Mouse (Mus musculus) neural tube, embryonic 14.5 days (tissue): ENCODE measurements around the gene Fermt2. TPM values are rescaled to one million over a fixed set of nuclear protein-coding genes. Genes with fewer than 3 reads are reported as not detected.
"Not testable (repeated sequence)": the region's sequence is repeated elsewhere in the genome, so short reads cannot be mapped to it uniquely, and the experiment has no call there.

Experiments
- ATAC-seq: fragments of 200-750 bp; cut with Nextera tagmentation; 2 replicates; pipeline ENCODE4 v1.8.0; 2017; ENCODE audit warnings: low read depth, mild to moderate bottlenecking, moderate TSS enrichment, moderate library complexity
- H3K27ac ChIP-seq: fragments of 300-500 bp; sonication (generic); 2 replicates; pipeline ENCODE4 v1.5.1; 2014; ENCODE audit warnings: low read depth, mild to moderate bottlenecking, control low read depth, low read length, moderate library complexity, mixed read lengths
- H3K27me3 ChIP-seq: fragments of 300-500 bp; sonication (generic); 2 replicates; pipeline ENCODE4 v1.6.1; 2014; ENCODE audit warnings: low read length; ENCODE audit not compliant: control insufficient read depth, insufficient read depth
- H3K36me3 ChIP-seq: fragments of 300-500 bp; sonication (generic); 2 replicates; pipeline ENCODE4 v1.6.1; 2014; ENCODE audit warnings: low read length, mixed read lengths; ENCODE audit not compliant: control insufficient read depth, insufficient read depth
- H3K4me1 ChIP-seq: fragments of 300-500 bp; sonication (generic); 2 replicates; pipeline ENCODE4 v1.6.1; 2014; ENCODE audit warnings: low read length; ENCODE audit not compliant: control insufficient read depth, insufficient read depth
- H3K4me2 ChIP-seq: fragments of 300-500 bp; sonication (generic); 2 replicates; pipeline ENCODE4 v1.6.1; 2014; ENCODE audit warnings: mild to moderate bottlenecking, low read depth, low read length, control low read depth
- H3K4me3 ChIP-seq: fragments of 300-500 bp; sonication (generic); 2 replicates; pipeline ENCODE4 v1.5.1; 2014; ENCODE audit warnings: low read depth, low read length, control low read depth, mixed read lengths
- H3K9ac ChIP-seq: fragments of 300-500 bp; sonication (generic); replicated peaks from 2 replicates; pipeline ENCODE4 v1.6.1; 2014; ENCODE audit warnings: low read depth, mild to moderate bottlenecking, control low read depth, low read length, mixed read lengths
- H3K9me3 ChIP-seq: fragments of 300-500 bp; sonication (generic); 2 replicates; pipeline ENCODE4 v1.6.1; 2016; ENCODE audit warnings: low read length; ENCODE audit not compliant: control insufficient read depth
- WGBS: fragments of 180-500 bp; shearing (Covaris S2); extraction: QIAGEN DNeasy Blood & Tissue Kit; methylation state at CpG from one replicate; pipeline ENCODE4 v1.1.7; 2014; 5-methylcytosine and 5-hydroxymethylcytosine counted together
- polyA plus RNA-seq: library from polyadenylated mRNA; unstranded; fragments of >200 nt; fragmentation: Nextera tagmentation; extraction: Ambion mirVana; gene quantifications from 2 replicates; pipeline ENCODE4 v1.2.1, GENCODE M21; 2014

The Fermt2 gene
- polyA plus RNA-seq, 1 experiment from 2014 or later = 61.1 TPM

DNA sequence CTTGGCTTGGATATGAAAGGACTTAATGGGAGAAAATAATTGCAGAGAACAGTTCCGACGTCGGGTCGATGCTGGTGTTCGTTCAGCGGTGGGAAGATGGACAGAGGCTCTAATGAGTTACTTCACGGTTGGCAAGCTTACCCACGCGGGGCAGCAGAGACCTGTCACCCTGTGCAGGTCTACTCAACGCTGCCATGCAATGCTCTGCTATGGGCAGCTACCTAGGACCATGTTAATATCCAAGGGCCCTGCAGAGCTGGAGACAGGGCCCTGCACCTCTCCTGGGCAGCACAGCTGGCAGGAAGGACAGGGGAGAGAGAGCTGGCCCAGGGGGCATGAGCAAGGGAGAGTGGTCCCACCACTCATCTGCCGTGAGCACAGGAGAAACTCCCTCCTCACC is 29.9 kb downstream of the Fermt2 start:
- no peaks in the 10 kb centered on the region for H3K9me3 ChIP-seq
- H3K4me3 ChIP-seq = no peak overlapping the region
- H3K36me3 ChIP-seq = no peaks in the 10 kb centered on the region
- H3K9ac ChIP-seq = no peak overlapping the region
- no peaks in the 10 kb centered on the region for H3K4me1 ChIP-seq
- no peak overlapping the region for H3K4me2 ChIP-seq
- no peak overlapping the region for H3K27ac ChIP-seq
- H3K27me3 ChIP-seq = no peaks in the 10 kb centered on the region
- ATAC-seq = peak; percentile 21; the same call in 1 of the 2 replicates
- 75% methylated on average over 11 of the region's 11 CpGs for WGBS

DNA sequence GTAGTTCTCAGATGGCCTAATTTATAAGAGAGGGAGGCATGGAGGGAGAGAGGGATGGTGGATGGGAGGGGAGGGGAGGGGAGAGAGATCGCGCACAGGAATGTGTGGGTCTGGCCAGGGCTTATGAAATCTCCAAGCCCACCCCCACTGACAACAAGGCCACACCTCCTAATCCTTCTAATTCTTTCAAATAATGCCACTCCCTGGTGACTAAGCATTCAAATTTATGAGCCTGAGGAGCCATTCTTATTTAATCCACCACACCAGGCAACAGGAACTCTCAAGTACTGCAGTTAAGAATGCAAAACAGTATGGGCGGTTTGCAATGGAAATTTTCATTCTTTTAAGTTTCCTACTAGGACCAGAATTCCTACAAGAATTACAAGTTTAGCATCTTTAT is 32.8 kb downstream of the Fermt2 start:
- H3K4me1 ChIP-seq = no peaks in the 10 kb centered on the region
- 95% methylated on average over 3 of the region's 3 CpGs for WGBS

GRCm38 (mm10) chr14:45495810-45496209 is 34.1 kb downstream of the Fermt2 start:
- not testable (repeated sequence) for H3K9me3 ChIP-seq, H3K4me2 ChIP-seq, H3K9ac ChIP-seq, H3K27ac ChIP-seq, H3K36me3 ChIP-seq, ATAC-seq, H3K27me3 ChIP-seq, H3K4me3 ChIP-seq, H3K4me1 ChIP-seq
- WGBS = 92% methylated on average over 14 of the region's 14 CpGs

More for the DNA sequence above, 32.8 kb downstream of the Fermt2 start:
- ATAC-seq = no peak
- H3K9ac ChIP-seq = no peak overlapping the region
- no peaks in the 10 kb centered on the region for H3K36me3 ChIP-seq
- no peak overlapping the region for H3K27ac ChIP-seq
- no peaks in the 10 kb centered on the region for H3K27me3 ChIP-seq
- no peak overlapping the region for H3K4me2 ChIP-seq
- no peaks in the 10 kb centered on the region for H3K9me3 ChIP-seq
- no peak overlapping the region for H3K4me3 ChIP-seq

DNA sequence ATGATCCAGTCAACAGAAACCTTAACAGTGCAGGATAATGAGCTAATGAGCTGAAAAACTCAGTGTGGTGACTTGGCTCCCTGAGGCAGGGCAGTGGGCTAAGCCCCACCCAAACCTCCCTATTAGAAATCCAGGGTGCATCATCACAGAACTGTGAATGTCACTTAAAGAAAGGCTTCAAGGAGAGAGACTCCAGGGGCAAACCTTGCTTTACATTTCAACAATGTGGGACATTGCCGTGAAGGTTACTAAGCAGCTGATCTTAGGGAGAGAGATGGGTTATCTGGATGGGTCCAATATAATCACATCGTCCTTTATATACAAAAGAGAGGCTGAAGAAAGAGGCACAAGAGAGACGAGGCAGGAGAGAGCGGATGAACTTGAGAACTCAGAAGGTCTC is 36.0 kb downstream of the Fermt2 start:
- no peaks in the 10 kb centered on the region for H3K4me1 ChIP-seq
- H3K27ac ChIP-seq = no peak overlapping the region
- WGBS = 98% methylated on average over 4 of the region's 4 CpGs

DNA sequence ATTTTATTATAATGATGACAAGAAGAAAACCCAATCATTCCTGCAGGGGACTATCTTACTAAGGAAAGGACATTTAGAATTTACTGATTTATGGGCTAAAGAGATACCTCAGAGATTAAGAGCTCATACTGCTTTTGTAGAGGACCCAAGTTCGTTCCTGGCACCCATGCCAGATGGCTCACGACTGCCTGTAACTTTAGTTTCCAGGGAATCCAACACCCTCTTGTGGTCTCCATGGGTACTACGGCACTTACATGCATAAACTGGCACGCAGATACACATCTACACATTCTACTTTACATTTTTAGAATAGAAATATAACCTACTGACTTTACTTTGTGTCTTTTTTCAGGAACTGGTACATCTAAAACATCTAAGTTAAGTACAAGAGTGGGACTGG is 37.2 kb downstream of the Fermt2 start:
- no peak overlapping the region for H3K4me2 ChIP-seq
- no peak for ATAC-seq
- no peaks in the 10 kb centered on the region for H3K4me1 ChIP-seq
- whole genome bisulfite sequencing = 95% methylated on average over 4 of the region's 4 CpGs
- no peaks in the 10 kb centered on the region for H3K27me3 ChIP-seq
- H3K9ac ChIP-seq = no peak overlapping the region
- H3K27ac ChIP-seq = no peak overlapping the region
- H3K9me3 ChIP-seq = no peaks in the 10 kb centered on the region; the same call in 1 of the 2 replicates
- no peaks in the 10 kb centered on the region for H3K36me3 ChIP-seq
- no peak overlapping the region for H3K4me3 ChIP-seq

More for the DNA sequence above, 36.0 kb downstream of the Fermt2 start:
- H3K4me2 ChIP-seq = no peak overlapping the region
- H3K9ac ChIP-seq = no peak overlapping the region
- H3K36me3 ChIP-seq = no peaks in the 10 kb centered on the region
- H3K27me3 ChIP-seq = no peaks in the 10 kb centered on the region
- H3K9me3 ChIP-seq = no peaks in the 10 kb centered on the region
- H3K4me3 ChIP-seq = no peak overlapping the region
- no peak for ATAC-seq

DNA sequence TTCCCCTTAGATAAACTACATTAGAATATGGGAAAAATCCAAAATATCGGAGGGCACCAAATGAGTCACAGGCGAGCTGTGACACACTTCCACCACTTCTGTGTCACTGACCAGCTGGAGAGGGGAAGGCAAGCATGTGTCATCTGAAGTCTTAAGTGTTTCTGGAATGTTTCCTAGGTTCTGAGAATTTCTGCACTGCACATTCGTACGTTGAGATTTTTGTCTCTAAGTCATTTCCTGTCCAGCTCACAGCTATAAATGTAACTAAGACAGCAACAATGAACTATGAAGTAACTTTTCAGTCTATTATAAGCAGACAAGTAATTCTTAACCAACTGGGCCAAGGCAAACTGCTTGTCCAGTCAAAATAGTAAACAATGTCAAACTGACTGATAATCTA is 37.9 kb downstream of the Fermt2 start:
- H3K4me2 ChIP-seq = no peak overlapping the region
- H3K9ac ChIP-seq = no peak overlapping the region
- no peak for ATAC-seq
- H3K4me3 ChIP-seq = no peak overlapping the region
- H3K36me3 ChIP-seq = no peaks in the 10 kb centered on the region
- no peak overlapping the region for H3K27ac ChIP-seq
- WGBS = 90% methylated on average over 4 of the region's 4 CpGs
- no peaks in the 10 kb centered on the region for H3K4me1 ChIP-seq
- no peaks in the 10 kb centered on the region; the same call in 1 of the 2 replicates for H3K9me3 ChIP-seq
- no peaks in the 10 kb centered on the region for H3K27me3 ChIP-seq

DNA sequence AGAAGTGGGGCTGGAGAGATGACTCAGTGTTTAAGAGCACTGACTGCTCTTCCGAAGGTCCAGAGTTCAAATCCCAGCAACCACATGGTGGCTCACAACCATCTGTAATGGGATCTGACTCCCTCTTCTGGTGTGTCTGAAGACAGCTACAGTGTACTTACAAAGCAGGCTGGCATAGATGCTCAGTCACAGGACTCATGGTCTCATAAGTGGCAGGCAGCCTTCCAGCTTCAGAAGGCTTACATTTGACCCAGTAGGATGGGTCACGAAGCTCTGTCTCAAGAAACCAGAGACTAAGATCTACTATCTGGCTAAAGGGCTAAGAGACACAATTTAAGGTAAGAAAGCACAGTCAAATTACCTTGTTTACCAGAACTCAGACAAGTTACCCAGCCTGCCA is 42.7 kb downstream of the Fermt2 start:
- not testable (repeated sequence) for H3K4me3 ChIP-seq, H3K4me1 ChIP-seq, H3K27me3 ChIP-seq, H3K4me2 ChIP-seq, H3K36me3 ChIP-seq, ATAC-seq, H3K9me3 ChIP-seq, H3K27ac ChIP-seq, H3K9ac ChIP-seq
- 97% methylated on average over 2 of the region's 2 CpGs for WGBS

DNA sequence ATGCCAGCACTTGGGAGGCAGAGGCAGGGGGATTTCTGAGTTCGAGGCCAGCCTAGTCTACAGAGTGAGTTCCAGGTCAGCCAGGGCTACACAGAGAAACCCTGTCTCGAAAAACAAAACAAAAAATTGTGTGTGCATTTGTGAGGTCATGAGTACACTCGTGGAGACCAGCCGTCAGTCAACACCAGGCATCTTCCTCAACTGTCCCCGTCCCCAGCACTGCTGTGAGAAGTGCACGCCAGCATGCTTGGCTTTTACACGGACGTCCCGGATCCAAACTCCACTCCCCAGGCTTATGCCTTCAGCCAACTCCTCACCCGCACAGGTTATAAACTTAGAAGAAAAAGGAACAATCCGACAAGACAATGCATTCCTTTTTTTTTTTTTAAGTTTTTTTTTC is 46.6 kb downstream of the Fermt2 start:
- H3K27me3 ChIP-seq, H3K36me3 ChIP-seq, ATAC-seq, H3K4me3 ChIP-seq, H3K27ac ChIP-seq, H3K9me3 ChIP-seq, H3K4me2 ChIP-seq, H3K4me1 ChIP-seq, H3K9ac ChIP-seq: not testable (repeated sequence)
- 95% methylated on average over 11 of the region's 11 CpGs for WGBS

GRCm38 (mm10) chr14:45478977-45479806 is 50.7 kb downstream of the Fermt2 start:
- Histone ChIP-seq H3K4me3 (no peak overlapping the region), H3K27ac (peak overlapping the region; percentile 28; the same call in 1 of the 2 replicates), H3K27me3 (no peaks in the 10 kb centered on the region), H3K36me3 (peaks cover 7% of the 10 kb centered on the region; the same call in 1 of the 2 replicates), H3K9me3 (no peaks in the 10 kb centered on the region), H3K4me2 (no peak overlapping the region), H3K9ac (no peak overlapping the region), H3K4me1 (no peaks in the 10 kb centered on the region)
- WGBS = 72% methylated on average over 9 of the region's 9 CpGs
- ATAC-seq = no peak
